Mouse (Mus musculus): ENCODE measurements around the gene Adra2b. TPM values are rescaled to one million over a fixed set of nuclear protein-coding genes. Genes with fewer than 3 reads are reported as not detected.

Gene Adra2b
- polyA plus RNA-seq, 1 experiment = 2.1 TPM

DNA sequence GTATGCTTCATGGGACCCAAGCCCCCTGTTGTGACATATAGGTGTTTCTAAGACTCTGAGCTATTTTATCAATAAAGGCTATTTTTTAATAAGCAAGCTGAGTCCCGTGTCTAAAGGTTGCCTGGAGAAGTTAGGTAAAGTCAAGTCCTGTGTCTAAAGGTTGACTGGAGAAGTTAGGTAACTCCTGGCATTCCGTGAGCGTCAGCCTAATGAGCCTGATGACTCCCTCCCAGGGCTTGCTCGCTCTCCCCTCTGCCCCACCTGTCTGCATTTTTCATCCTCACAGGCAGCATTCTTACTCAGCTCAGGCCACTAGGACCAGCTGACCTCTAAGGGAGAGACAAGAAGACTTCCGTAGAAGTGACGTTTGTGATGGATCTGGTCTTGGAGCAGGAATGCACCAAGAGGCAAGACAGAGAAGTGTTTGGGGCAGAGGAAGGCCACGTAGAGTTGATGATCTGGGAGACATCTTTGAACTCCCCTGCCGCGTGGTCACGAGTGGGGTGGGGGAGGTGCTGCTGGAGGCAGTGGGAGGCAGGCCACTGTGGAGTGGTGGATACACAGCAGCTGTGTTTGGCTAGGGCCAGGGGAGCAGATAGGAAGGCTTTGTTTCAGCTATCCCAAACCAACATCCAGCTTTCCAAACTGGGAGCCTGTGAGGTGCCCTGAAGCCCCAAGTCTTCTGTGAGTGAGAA lies 4.3 kb downstream of the Adra2b start:
- TF ChIP-seq CTCF (IDR thresholded peaks at IDR 0.05; ENCODE audit: low read depth, low read length) (no peak), POLR2A (IDR thresholded peaks at IDR 0.05; ENCODE audit: insufficient read depth, low read length) (no peak), EP300 (IDR thresholded peaks at IDR 0.05; ENCODE audit: insufficient read depth, low read depth, low read length) (no peak)
- Histone ChIP-seq H3K27ac (ENCODE audit: insufficient read depth, low read length) (no peak overlapping the region), H3K9ac (ENCODE audit: low read depth, poor library complexity, severe bottlenecking) (no peak overlapping the region), H3K4me1 (ENCODE audit: control insufficient read depth, insufficient read depth, low read length) (no peaks in the 10 kb centered on the region), H3K4me3 (ENCODE audit: low read depth, low read length) (no peak overlapping the region), H3K27me3 (ENCODE audit: control insufficient read depth, insufficient read depth, low read length, poor library complexity, severe bottlenecking) (peaks cover 8% of the 10 kb centered on the region), H3K9me3 (replicated peaks; ENCODE audit: control insufficient read depth, insufficient read depth, low read length, poor library complexity, severe bottlenecking) (no peaks in the 10 kb centered on the region), H3K36me3 (ENCODE audit: control insufficient read depth, insufficient read depth, low read length, poor library complexity, severe bottlenecking) (no peaks in the 10 kb centered on the region)

DNA sequence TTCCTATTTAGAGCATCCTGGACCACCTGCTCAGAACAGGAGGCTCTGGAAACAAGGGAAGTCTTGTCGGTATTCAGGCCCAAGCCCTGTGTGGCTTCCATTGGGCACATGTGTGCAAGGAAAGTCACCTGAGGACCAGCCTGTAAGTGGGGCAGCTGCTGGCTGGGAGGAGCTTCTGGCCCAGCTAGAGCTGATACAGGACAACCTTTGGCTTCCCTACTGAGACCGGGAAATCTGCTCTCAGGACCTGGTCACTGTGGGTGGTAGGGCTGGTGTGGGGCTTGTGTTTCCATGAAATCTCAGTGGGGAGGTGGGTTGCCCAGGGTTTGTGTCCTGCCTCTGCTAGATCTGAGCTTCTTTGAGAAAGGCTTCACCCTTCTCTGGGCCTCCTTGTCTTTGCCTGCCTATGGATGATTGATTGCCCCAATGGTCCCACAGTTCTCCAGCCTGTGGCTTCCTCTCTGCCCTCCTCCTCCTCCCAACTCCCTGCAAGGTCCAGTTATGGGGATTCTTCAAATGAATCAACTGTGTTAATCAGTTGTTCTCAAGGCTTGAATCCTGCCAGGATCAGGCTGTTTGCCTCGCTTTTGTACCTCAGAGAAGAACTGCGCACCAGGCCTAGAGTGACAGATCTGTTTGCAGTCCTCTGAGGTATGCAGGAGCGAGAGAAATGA lies 6.8 kb downstream of the Adra2b start:
- TF ChIP-seq POLR2A (IDR thresholded peaks at IDR 0.05; ENCODE audit: insufficient read depth, low read length) = no peak
- TF ChIP-seq CTCF (IDR thresholded peaks at IDR 0.05; ENCODE audit: low read depth, low read length) = no peak
- TF ChIP-seq EP300 (IDR thresholded peaks at IDR 0.05; ENCODE audit: insufficient read depth, low read depth, low read length) = no peak
- Histone ChIP-seq H3K9ac (ENCODE audit: low read depth, poor library complexity, severe bottlenecking) (no peak overlapping the region), H3K36me3 (ENCODE audit: control insufficient read depth, insufficient read depth, low read length, poor library complexity, severe bottlenecking) (no peaks in the 10 kb centered on the region), H3K4me1 (ENCODE audit: control insufficient read depth, insufficient read depth, low read length) (no peaks in the 10 kb centered on the region), H3K27ac (ENCODE audit: insufficient read depth, low read length) (no peak overlapping the region), H3K9me3 (replicated peaks; ENCODE audit: control insufficient read depth, insufficient read depth, low read length, poor library complexity, severe bottlenecking) (no peaks in the 10 kb centered on the region), H3K4me3 (ENCODE audit: low read depth, low read length) (no peak overlapping the region), H3K27me3 (ENCODE audit: control insufficient read depth, insufficient read depth, low read length, poor library complexity, severe bottlenecking) (no peaks in the 10 kb centered on the region)

DNA sequence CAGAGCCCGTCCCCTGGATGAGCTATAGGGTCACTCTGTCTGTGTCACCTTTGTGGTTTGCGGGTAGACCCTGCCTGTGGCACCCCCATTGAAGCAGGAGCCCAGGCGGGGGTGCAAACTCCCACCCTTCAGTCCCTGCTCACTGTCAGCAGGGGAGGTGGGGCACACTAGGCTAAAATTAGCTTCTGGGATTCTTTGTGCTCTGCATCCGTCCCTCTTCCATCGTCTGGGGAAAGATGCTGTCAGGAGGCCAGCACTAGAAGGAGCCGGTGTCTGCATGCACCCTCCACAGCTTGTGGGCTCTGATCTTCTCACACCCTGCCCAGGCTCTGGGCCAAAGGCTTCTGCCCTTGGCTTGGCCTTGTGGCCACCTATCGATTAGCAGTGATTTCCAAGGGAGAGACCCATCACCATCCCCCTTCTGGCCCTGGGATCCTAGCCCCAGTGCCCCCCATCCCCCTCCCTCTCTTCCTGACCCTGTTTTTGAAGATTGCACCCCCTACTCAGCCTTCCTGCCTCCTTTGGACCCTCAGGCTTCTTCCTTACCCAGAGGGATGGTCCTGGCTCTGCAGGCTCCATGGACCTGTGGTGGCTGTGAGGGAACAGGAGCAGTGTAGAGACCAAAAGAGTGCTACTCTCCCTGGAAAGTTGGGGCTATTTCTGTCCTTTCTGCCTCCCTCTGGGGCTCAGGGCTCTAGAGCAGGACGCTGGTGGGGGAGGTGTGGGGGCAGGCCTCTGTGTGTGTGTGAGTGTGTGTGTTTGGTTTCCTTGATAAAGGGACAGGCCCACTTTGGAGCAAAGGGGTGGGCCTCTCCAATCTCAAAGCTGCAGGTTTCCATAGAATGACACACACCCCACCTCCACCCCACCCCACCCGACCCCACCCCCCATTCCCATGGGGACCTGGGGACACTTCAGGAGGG lies 7.8 kb downstream of the Adra2b start:
- H3K27ac ChIP-seq (ENCODE audit: insufficient read depth, low read length) = no peak overlapping the region

DNA sequence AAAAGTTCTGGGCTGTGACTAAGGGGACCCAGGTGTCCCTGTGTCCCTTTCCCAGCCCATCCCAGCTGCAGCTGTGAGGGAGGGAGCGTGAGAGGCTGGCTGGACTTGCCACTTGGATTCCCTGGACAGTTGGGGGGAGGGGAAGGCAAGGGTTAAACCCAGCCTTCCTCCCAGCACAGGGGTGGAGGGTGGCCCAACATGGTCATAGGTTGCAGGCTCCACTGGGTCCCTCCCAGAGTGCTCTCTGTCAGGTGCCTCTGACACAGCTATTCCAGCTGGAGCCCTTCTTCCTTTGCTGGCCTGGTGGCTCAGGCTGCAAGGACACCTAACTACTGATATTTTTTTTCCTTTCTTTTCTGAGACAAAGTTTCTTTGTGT lies 8.5 kb downstream of the Adra2b start:
- no peaks in the 10 kb centered on the region for H3K4me1 ChIP-seq (ENCODE audit: control insufficient read depth, insufficient read depth, low read length)
- TF ChIP-seq POLR2A (IDR thresholded peaks at IDR 0.05; ENCODE audit: insufficient read depth, low read length) (no peak), CTCF (IDR thresholded peaks at IDR 0.05; ENCODE audit: low read depth, low read length) (no peak), EP300 (IDR thresholded peaks at IDR 0.05; ENCODE audit: insufficient read depth, low read depth, low read length) (no peak)
- H3K27ac ChIP-seq (ENCODE audit: insufficient read depth, low read length) = no peak overlapping the region
- H3K27me3 ChIP-seq (ENCODE audit: control insufficient read depth, insufficient read depth, low read length, poor library complexity, severe bottlenecking) = no peaks in the 10 kb centered on the region
- no peaks in the 10 kb centered on the region for H3K9me3 ChIP-seq (replicated peaks; ENCODE audit: control insufficient read depth, insufficient read depth, low read length, poor library complexity, severe bottlenecking)
- H3K9ac ChIP-seq (ENCODE audit: low read depth, poor library complexity, severe bottlenecking) = no peak overlapping the region
- H3K36me3 ChIP-seq (ENCODE audit: control insufficient read depth, insufficient read depth, low read length, poor library complexity, severe bottlenecking) = no peaks in the 10 kb centered on the region
- no peak overlapping the region for H3K4me3 ChIP-seq (ENCODE audit: low read depth, low read length)

More for the DNA sequence above, 7.8 kb downstream of the Adra2b start:
- no peaks in the 10 kb centered on the region for H3K27me3 ChIP-seq (ENCODE audit: control insufficient read depth, insufficient read depth, low read length, poor library complexity, severe bottlenecking)
- no peak overlapping the region for H3K4me3 ChIP-seq (ENCODE audit: low read depth, low read length)
- H3K9me3 ChIP-seq (replicated peaks; ENCODE audit: control insufficient read depth, insufficient read depth, low read length, poor library complexity, severe bottlenecking) = no peaks in the 10 kb centered on the region
- H3K9ac ChIP-seq (ENCODE audit: low read depth, poor library complexity, severe bottlenecking) = no peak overlapping the region
- H3K4me1 ChIP-seq (ENCODE audit: control insufficient read depth, insufficient read depth, low read length) = no peaks in the 10 kb centered on the region
- H3K36me3 ChIP-seq (ENCODE audit: control insufficient read depth, insufficient read depth, low read length, poor library complexity, severe bottlenecking) = no peaks in the 10 kb centered on the region
- TF ChIP-seq POLR2A (IDR thresholded peaks at IDR 0.05; ENCODE audit: insufficient read depth, low read length) (no peak), EP300 (IDR thresholded peaks at IDR 0.05; ENCODE audit: insufficient read depth, low read depth, low read length) (no peak), CTCF (IDR thresholded peaks at IDR 0.05; ENCODE audit: low read depth, low read length) (no peak)

DNA sequence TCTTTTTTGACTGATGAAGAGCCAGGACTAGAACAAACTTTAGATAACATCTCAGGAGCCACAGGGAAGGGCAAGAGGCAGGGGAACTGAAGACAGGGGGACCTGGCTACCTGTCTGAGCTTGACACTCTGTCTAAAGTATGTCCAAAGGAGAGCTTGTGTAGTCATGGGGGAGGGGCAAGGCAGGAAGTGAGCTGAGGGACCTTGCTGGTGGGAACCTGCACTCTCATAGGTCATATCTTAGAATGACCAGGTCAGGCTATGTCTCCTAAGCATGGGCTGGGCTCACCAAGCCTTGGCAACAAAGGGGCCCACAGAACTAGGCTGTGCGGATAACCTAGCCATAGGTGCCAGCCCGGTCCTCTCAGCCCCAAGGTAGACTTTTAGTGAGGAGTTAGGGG lies 9.1 kb downstream of the Adra2b start:
- Histone ChIP-seq H3K9me3 (replicated peaks; ENCODE audit: control insufficient read depth, insufficient read depth, low read length, poor library complexity, severe bottlenecking) (no peaks in the 10 kb centered on the region), H3K4me3 (ENCODE audit: low read depth, low read length) (no peak overlapping the region), H3K27ac (ENCODE audit: insufficient read depth, low read length) (no peak overlapping the region), H3K36me3 (ENCODE audit: control insufficient read depth, insufficient read depth, low read length, poor library complexity, severe bottlenecking) (no peaks in the 10 kb centered on the region), H3K4me1 (ENCODE audit: control insufficient read depth, insufficient read depth, low read length) (no peaks in the 10 kb centered on the region), H3K9ac (ENCODE audit: low read depth, poor library complexity, severe bottlenecking) (no peak overlapping the region), H3K27me3 (ENCODE audit: control insufficient read depth, insufficient read depth, low read length, poor library complexity, severe bottlenecking) (no peaks in the 10 kb centered on the region)
- TF ChIP-seq CTCF (IDR thresholded peaks at IDR 0.05; ENCODE audit: low read depth, low read length) = no peak
- TF ChIP-seq EP300 (IDR thresholded peaks at IDR 0.05; ENCODE audit: insufficient read depth, low read depth, low read length) = no peak
- no peak for TF ChIP-seq POLR2A (IDR thresholded peaks at IDR 0.05; ENCODE audit: insufficient read depth, low read length)

Data from ES-Bruce4 (cell line).